ENCODE assay signal across 8 mouse cellular contexts in the genomic region with DNA sequence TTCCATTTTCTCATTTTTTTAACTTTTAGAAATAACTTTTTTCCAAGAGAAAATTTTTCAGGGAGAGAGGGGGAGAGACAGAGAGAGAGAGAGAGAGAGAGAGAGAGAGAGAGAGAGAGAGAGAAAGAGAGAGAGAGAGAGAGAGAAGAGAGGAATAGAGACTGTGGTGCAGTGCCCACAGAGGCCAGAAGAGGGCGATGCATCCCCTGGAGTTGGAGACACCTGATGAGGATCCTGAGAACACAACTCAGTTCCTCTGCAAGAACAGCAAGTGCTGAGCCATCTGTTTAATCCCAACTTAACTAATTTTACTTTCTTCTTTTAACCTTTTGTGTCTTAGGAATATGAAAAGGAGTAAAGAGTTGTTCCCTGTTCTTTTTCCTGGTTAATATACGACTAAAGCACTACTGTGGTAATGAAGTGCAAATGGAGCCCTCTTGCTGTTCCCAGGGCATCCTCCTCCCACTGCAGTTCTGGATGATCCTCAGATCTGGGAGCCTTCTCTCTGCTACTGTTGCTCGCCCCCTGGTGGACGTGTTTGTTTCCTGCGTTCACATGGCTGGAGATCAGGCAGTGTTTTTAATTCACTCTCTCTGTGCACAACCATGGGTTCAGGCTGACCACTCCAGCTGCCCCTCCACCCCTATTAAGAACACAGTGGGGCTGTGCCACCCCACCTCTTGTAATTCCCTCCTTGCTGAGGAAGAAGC. TPM values are rescaled to one million over a fixed set of nuclear protein-coding genes. Genes with fewer than 3 reads are reported as not detected.
A peak's percentile ranks its signal among the peaks of the same experiment; 100 is the strongest.
DNase-seq lines count a peak whose midpoint lies in the region; ATAC-seq and TF ChIP-seq lines count a peak whose summit lies in the region.
"Not testable (repeated sequence)": the region's sequence is repeated elsewhere in the genome, so short reads cannot be mapped to it uniquely, and the experiment has no call there.

No protein-coding gene starts in this region.

- 0 out of 2 replicates have a peak, but pooled peaks have one; percentile 19 for ATAC-seq in forebrain, embryonic 15.5 days (replicated peaks)
- 0 out of 2 replicates have a peak, but pooled peaks have one; percentile 45 for ATAC-seq in hindbrain, postnatal 0 days

- TF ChIP-seq CTCF in hindbrain, postnatal 0 days (IDR thresholded peaks at IDR 0.05; ENCODE audit: low read depth) = peak; percentile 55

- H3K27me3 ChIP-seq in forebrain, embryonic 15.5 days; hindbrain, postnatal 0 days (ENCODE audit: insufficient read depth, low read length): not testable (repeated sequence)

- 1% methylated on average over 5 of the region's 5 CpGs for WGBS in forebrain, embryonic 15.5 days
- WGBS in hindbrain, postnatal 0 days = 3% methylated on average over 5 of the region's 5 CpGs

- H3K27ac ChIP-seq in forebrain, embryonic 15.5 days (replicated peaks); hindbrain, postnatal 0 days: not testable (repeated sequence)

- not testable (repeated sequence) for H3K4me2 ChIP-seq in forebrain, embryonic 15.5 days (replicated peaks); hindbrain, postnatal 0 days (ENCODE audit: low read depth, low read length)

- H3K4me1 ChIP-seq in forebrain, embryonic 15.5 days; hindbrain, postnatal 0 days (ENCODE audit: insufficient read depth, low read length): not testable (repeated sequence)

- not testable (repeated sequence) for H3K4me3 ChIP-seq in forebrain, embryonic 15.5 days; hindbrain, postnatal 0 days (ENCODE audit: low read length)

- not testable (repeated sequence) for H3K9ac ChIP-seq in forebrain, embryonic 15.5 days (replicated peaks); hindbrain, postnatal 0 days (replicated peaks; ENCODE audit: low read length)

- peak; percentile 11 for DNase-seq in R1 (ENCODE audit: low read depth, low spot score)
- peak; percentile 53 for DNase-seq in cerebellum, adult 9-10 months
- DNase-seq in hindbrain, postnatal 0 days (ENCODE audit: low spot score) = peak; percentile 36
- peak; percentile 17 for DNase-seq in layer of hippocampus, adult 9-10 months (ENCODE audit: low spot score)
- peak; percentile 34 for DNase-seq in lung, postnatal 25 days (ENCODE audit: low spot score)
- peak; percentile 20 for DNase-seq in right cerebral cortex, adult 18-20 months
- peak; percentile 31 to 37 for DNase-seq in thymus, postnatal 36 days

- H3K9me3 ChIP-seq in forebrain, embryonic 15.5 days; hindbrain, postnatal 0 days (ENCODE audit: low read length): not testable (repeated sequence)

- not testable (repeated sequence) for H3K36me3 ChIP-seq in forebrain, embryonic 15.5 days; hindbrain, postnatal 0 days (ENCODE audit: insufficient read depth, low read length)

RNA-seq across cellular contexts. Expression of gene Ugt1a6a, which starts 9.5 kb away (rescaled TPM):
- polyA plus RNA-seq in forebrain, embryonic 15.5 days (2015; fragmentation: Nextera tagmentation; extraction: Ambion mirVana) = 2.3 and 4.4 TPM in 2 replicates
- 5.0 and 5.5 TPM in 2 replicates for total RNA-seq in hindbrain, postnatal 0 days (2014; rRNA removed)
- 6.3 and 7.6 TPM in 2 replicates for polyA plus RNA-seq in hindbrain, postnatal 0 days (2015; fragmentation: Nextera tagmentation; extraction: Ambion mirVana)

RNA-seq across cellular contexts. Expression of gene Ugt1a5, which starts 21.7 kb away (rescaled TPM):
- not detected in 2 replicates for polyA plus RNA-seq in forebrain, embryonic 15.5 days (2015; fragmentation: Nextera tagmentation; extraction: Ambion mirVana)
- total RNA-seq in hindbrain, postnatal 0 days (2014; rRNA removed) = 0.26 TPM in 1 of 2 replicates, not detected in the other
- not detected in 2 replicates for polyA plus RNA-seq in hindbrain, postnatal 0 days (2015; fragmentation: Nextera tagmentation; extraction: Ambion mirVana)

RNA-seq across cellular contexts. Expression of gene Ugt1a6b, which starts 41.1 kb away (rescaled TPM):
- 2.1 and 2.3 TPM in 2 replicates for polyA plus RNA-seq in forebrain, embryonic 15.5 days (2015; fragmentation: Nextera tagmentation; extraction: Ambion mirVana)
- total RNA-seq in hindbrain, postnatal 0 days (2014; rRNA removed) = 0.32 and 3.0 TPM in 2 replicates
- 3.4 and 3.8 TPM in 2 replicates for polyA plus RNA-seq in hindbrain, postnatal 0 days (2015; fragmentation: Nextera tagmentation; extraction: Ambion mirVana)

RNA-seq across cellular contexts. Expression of gene Ugt1a7c, which starts 49.3 kb away (rescaled TPM):
- polyA plus RNA-seq in forebrain, embryonic 15.5 days (2015; fragmentation: Nextera tagmentation; extraction: Ambion mirVana) = 0.60 and 1.1 TPM in 2 replicates
- 1.0 and 1.3 TPM in 2 replicates for total RNA-seq in hindbrain, postnatal 0 days (2014; rRNA removed)
- polyA plus RNA-seq in hindbrain, postnatal 0 days (2015; fragmentation: Nextera tagmentation; extraction: Ambion mirVana) = 1.3 and 2.1 TPM in 2 replicates

RNA-seq across cellular contexts. Expression of gene Ugt1a2, which starts 56.3 kb away (rescaled TPM):
- not detected in 2 replicates for polyA plus RNA-seq in forebrain, embryonic 15.5 days (2015; fragmentation: Nextera tagmentation; extraction: Ambion mirVana)
- not detected in 2 replicates for total RNA-seq in hindbrain, postnatal 0 days (2014; rRNA removed)
- not detected in 2 replicates for polyA plus RNA-seq in hindbrain, postnatal 0 days (2015; fragmentation: Nextera tagmentation; extraction: Ambion mirVana)
